Mouse (Mus musculus) retina, embryonic 14.5 days (tissue): ENCODE measurements around the gene Rell1.

Experiments used
- DNase-seq: peaks from one replicate; pipeline ENCODE4 v3.0.0-alpha.2; 2015; ENCODE audit warnings: low spot score

The Rell1 gene

DNA sequence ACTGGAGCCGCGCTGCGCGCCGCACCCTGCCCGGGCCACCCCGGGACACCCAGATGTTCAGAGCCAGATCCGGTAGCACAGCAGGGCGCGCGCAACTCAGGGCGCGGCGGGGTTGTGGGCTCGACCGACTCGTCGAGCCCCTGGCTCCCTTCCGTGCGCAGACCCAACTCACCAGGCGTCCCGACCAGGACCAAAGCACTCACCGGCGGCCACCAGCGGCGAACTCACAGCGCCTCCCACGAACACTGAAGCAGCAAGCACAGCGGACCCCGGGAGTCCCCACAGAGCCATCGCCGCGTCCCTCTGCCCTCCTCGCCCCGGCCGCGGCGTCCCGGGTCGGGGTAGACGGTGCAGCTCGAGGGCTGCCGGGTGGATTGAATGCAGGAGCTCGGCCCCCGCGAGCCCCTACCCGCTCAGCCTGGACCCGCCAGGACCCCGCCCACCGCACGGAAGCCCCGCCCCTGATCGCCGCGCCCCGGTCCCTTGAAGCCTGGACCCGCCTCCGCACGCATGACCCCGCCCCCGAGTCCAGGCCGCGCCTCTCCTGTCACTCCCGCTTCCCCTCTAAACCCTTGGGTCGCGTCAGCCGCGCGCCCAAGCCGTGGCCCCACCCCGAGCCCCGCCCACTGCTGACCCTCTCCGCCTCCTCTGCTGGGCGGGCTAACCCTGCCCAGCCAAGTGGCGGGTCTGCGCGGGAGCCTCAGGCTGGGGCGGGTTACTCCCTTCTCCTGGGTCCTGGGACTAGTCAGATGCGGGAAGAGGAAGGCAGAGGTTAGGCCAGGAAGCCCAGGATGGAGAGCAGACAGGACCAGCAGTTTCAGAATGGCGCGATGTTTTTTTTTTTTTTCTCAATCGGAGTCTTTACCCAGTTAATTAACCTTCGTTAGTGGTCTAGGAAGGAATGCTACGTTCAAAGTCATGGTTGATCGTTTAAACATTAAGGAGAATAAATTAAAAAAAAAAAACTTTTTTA lies at the start of gene Rell1:
Gene Rell1 (minus strand): TSS at position 455 of the 973 bp plus-strand sequence.
- DNase-seq: peak; percentile 98

DNA sequence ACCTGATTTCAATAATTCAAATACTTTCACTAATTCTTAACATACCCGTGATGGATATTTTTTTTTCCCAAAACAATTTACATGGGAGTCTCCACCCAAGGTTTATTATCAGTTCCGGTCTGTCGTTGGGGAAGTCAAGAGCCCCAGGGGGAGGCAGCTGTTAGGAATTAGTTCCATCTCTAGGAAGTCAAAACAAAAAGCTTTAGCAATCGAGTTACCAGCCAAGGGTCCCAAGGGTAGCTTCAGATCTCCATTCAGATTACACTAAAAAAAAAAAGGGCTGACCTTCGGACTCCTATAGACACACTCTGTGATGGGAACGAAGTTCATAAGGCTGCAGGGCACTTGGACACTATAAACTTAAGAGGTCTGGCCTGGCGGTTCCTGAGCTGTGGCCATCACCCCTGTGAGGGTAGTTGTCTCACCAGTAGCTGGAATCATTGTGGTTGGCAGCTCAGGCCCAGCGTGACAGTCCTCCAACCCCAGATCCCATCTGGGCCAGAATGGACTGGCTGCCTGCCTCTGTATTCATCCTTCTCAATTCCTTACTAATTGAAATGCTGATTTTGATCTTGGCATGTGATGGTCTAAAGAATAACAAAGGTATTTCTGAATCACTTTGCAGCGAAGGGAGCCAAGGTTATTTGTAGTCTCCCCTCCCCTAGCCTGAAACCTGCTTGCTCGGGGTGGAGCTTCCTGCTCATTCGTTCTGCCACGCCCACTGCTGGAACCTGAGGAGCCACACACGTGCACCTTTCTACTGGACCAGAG lies 44.1 kb upstream of the Rell1 start:
- no peak for DNase-seq

DNA sequence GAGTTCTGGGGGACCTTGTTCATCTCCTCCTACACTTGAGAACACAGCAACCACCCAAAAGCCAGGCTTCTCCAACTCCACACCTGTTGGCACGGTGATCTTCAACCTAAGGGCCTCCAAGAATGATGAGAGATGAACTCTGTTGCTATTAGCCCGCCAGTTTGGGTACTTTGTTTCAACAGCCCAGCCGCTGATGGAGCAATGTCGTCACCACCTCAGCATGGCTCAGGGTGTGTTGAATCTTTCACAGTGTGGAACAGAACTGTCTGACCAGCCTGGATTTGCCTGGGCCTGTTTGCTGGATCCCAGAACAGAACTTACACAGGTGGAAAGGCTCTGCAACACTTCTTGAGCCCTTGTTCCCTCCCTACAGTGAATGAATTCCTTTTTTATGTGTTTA lies 37.9 kb upstream of the Rell1 start:
- DNase-seq: no peak

DNA sequence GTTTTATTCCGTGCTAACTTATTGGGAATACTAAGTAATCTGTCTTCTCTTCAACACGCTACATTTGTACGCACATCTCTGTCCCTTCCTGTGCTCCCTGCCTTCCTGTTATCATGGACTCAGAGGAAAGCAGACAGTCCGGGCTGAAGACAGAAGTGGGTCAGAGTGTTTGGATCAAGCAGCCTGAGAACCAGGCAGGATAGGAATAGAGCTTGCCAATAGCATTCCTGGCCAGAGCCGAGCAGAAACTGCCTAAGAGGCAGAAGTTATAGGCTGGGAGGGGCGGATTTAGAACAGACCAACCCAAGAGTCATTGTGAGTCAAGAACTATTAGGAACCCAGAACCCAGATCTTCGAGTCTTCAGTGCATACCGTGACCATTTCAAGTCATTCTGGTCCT lies 34.6 kb upstream of the Rell1 start:
- no peak for DNase-seq

DNA sequence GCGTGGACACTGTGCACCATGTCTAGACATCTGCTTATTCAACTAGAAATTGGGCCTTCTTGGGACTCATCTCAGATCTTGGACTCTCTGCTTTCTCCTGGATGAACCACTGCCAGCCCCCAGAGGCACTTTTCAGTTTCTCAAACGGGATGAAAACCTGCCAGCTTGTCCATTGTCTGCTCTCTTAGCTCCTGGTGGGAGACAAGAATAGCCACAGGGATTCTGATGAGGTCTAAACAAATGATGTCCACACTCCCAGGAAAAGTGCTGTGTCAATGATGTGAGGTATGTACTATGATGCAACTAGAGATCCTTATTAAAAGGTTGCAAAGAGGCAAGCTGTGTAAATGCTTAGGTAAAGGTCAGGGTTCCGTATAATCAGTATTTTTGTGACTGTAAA lies 25.2 kb upstream of the Rell1 start:
- DNase-seq: no peak

DNA sequence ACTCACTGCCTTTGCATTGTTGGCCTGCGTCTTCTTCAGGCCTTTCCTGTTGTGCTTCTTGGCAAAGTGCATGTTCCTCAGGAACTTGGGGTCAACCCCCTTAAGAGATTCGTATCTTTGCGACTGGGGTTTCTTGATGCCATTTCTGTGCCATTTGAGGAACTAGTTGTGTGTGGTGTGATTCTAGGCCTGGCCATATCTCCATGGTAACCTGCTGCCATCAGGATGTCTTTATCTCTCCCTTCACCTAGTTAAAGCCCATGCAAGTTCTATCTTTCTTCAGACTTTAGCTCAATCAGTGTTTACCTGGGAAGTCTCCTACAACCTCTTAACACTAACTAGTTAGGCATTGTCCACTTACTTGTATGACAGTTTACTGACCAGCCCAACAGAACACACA lies 22.0 kb upstream of the Rell1 start:
- no peak for DNase-seq

- DNase-seq: no peak
Measured at GRCm38 (mm10) chr5:63986337-63986736, 17.6 kb upstream of the Rell1 start.

GRCm38 (mm10) chr5:63982296-63982695 lies 13.6 kb upstream of the Rell1 start:
- DNase-seq: no peak

- peak; percentile 36 for DNase-seq
Measured at GRCm38 (mm10) chr5:63970991-63971390, 2.3 kb upstream of the Rell1 start.

DNA sequence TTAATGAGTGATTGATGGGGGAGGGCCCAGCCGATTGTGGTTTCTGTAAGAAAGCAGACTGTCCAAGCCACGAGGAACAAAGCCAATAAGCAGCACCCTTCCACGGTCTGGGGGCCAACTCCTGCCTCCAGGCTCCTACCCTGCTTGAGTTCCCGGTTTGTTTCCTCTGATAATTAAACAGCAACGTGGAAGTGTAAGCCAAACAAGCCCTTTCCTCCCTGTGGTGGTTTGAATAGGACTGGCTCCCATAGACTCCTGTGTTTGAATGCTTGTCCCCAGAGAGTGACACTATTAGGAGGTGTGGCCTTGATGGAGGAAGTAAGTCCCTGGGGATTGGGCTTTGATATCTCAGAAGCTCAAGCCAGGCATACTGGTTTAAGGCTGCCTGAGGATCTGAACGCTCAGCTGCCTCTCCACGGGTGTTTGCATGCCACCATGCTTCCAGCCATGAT lies 1.6 kb upstream of the Rell1 start:
- peak; percentile 40 for DNase-seq

DNA sequence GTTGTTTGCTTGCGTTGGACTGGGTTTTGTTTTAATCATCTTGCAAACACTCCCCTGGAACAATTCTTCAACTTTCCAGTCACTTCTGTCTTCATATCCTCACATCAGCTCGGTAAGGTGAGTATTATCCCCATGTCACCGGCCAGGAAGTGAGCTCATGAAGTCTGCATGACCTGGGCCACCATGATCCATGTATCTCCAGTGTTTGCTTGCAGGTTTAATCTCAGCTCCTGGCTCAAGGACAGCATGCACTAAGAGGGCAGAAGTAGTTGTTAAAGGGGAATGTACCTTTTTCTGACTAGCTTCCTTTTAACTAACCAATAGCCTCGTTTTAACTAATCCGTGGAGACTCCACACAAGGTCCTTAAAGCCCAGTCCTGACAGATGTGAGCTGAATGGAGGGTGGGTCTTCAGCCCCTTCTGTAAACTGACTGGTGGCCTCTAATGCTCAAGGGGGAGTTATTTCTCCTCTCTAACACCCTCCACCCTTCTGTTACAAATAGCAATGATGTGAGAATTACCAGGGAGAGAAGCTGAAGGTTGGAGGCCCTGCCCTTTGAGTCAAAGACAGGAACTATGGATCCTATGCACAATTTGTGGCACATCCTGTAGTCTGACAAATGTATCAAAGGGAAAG lies 897 bp upstream of the Rell1 start:
- no peak for DNase-seq

DNA sequence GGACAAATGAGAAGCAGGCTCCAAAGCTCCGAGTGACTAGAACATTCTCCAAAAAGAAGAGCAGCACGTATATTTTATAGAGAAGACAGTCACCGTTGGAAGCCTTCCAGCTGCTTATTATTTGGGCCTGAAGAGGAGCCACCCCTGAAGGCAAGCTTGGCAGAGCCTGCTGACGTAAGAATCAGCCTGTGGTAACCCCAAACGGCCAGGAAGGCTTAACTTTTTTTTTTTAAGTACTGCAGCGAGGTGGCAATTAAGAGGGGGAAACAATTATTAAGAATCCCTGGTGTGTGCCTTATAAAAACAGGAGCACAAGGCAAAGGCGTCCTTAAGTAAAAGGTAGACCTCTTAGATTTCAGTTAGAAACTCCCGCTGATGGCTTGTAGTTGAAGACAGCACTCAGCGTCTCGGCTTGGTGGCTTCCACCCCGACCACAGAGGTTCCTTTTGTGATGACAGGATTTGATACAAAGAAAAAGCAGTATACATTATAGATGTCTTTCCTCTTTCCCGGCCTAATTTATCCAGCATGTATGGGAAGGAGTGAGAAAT lies 1.0 kb downstream of the Rell1 start:
- DNase-seq: peak; percentile 37

DNA sequence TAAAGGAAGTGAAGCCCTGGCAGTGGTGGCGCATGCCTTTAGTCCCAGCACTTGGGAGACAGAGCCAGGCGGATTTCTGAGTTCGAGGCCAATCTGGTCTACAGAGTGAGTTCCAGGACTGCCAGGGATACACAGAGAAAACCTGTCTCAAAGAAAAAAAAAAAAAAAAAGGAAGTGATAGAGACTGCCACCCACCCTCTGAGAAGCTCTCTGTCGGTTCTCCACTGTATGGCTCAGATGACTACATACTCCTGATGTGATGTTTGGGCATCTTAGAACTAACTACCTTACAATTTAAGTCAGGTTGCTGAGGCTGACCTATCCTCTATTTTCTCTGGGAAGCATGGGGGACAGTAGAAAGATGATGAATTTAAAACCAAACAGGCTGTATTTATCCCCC lies 2.3 kb downstream of the Rell1 start:
- no peak for DNase-seq

GRCm38 (mm10) chr5:63965946-63966345 lies 2.8 kb downstream of the Rell1 start:
- DNase-seq: no peak

- DNase-seq: no peak
Measured at GRCm38 (mm10) chr5:63964576-63964975, 4.1 kb downstream of the Rell1 start.

GRCm38 (mm10) chr5:63961726-63962125 lies 7.0 kb downstream of the Rell1 start:
- DNase-seq: no peak

DNA sequence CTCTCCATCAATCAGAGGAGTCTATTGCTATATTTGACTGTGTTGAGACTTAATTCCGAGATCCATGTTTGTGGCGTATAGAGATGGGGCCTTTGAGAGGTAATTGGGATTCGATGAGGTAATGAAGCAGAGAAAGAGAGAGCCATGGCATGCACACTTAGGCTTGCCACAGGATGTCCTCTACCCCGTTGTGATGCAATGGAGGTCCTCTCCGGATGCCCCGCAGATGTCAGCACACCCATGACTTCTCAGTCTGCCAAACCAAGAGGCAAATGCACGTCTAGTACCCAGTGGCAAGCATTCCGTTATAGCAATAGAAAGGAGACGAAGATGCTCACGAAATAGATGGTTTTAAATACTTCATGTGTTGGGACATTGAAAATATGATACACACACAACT lies 8.1 kb downstream of the Rell1 start:
- no peak for DNase-seq

DNA sequence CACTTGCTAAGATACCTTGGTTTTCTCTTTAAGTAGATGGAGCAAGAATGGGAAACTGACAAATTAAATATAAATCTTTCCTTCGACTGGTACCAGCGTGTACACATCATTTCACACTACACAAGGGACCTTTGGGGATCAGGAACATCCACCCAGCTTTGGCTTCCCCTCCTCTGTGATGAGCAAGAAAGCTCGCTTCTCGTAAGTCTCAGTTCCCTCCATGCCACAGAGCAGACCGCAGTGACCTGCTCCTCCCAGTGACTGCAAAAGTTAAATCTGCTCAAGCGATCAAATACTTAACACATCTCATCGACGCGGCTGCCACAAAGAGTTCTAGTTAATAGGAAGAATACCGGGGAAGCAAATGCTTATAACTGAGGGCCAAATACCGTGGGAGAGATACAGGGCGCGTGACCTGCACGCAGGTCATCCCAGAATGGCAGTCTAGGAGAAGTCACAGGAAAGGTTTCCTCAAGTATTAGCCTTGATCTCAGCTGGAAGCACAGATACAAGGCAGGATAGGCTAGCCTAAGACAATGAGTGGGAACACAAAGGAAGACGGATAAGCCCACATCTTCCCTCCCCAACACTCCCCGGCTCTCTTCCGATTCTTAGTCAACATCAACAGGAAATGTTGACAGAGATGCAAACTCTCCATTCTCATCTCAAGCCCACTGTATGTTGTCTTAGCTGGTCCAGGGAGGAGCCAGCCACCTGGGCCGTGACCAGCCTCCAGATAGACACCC lies 9.6 kb downstream of the Rell1 start:
- no peak for DNase-seq

GRCm38 (mm10) chr5:63957607-63958006 lies 11.1 kb downstream of the Rell1 start:
- DNase-seq: no peak

DNA sequence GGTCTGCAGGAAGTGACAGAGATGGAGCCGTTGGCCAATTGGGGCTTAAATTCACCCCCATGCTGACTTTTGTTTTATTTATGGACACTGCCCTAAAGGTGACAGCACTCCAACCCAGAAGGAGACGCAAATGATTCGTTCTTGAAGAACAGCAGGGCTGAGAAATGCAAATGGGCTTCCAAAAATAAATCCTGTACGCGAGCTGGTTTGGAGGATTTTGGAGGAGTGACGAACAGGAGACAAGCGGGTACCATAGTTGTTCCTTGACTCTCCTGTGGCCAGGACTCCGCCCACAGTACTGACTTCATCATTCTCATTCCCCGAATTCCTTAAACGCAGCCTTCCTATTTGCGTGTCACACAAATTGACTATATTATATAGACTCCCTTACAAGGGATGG lies 12.3 kb downstream of the Rell1 start:
- DNase-seq: no peak

GRCm38 (mm10) chr5:63953401-63954032 lies 15.2 kb downstream of the Rell1 start:
- DNase-seq: no peak
